Mouse (Mus musculus) frontal cortex, postnatal 36 days (tissue): ENCODE measurements around the gene Vav1.
"Not testable (repeated sequence)": the region's sequence is repeated elsewhere in the genome, so short reads cannot be mapped to it uniquely, and the experiment has no call there.

Experiments
- DNase-seq, 2 experiments: peaks; one replicate each; pipeline ENCODE4 v3.0.0; 2022; ENCODE audit warnings: low spot score in 2 of 2

Gene Vav1

GRCm38 (mm10) chr17:57279591-57280224 is 808 bp downstream of the Vav1 start:
- DNase-seq = no peak

- DNase-seq = no peak
These were observed 1.5 kb downstream of the Vav1 start for GRCm38 (mm10) chr17:57280411-57280810.

DNA sequence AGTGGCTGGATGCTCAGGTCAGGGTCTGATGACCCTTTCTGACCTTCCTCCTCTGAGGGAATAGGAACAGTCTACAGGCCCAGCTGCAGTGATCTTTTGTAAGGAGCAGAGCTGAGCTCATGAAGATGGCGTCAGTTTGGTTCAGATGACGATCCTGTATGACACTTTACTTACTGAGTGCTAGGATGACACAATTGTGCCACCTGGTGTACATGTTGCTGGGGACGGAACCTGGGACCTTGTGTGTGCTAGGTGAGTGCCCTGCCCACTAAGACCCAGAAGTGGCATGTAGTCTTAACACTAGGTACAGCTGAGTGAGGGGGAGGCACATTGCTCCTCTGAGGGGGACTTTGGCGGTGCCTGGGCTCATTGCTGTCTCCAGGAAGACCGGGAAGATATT is 5.0 kb downstream of the Vav1 start:
- no peak for DNase-seq

DNA sequence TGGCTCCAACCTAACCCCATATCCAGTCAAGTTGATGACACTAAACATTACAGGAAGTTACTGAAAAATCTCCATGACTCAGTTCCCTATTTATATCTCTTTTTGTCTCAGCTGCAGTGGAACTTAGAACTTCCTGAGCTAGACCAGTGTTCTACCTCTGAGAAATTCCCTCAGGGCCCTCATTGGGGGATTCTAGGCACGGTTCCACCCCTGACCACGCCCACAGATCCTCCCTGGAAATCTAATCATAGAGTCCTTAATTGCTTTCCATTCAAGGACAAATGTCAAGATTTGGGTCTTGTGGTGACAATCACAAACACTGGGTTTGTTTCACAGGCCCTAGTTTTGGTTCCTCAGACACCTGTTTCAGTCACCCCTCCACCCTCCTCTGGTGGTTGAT is 6.2 kb downstream of the Vav1 start:
- DNase-seq = no peak

GRCm38 (mm10) chr17:57286718-57287355 is 7.9 kb downstream of the Vav1 start:
- DNase-seq = no peak

- DNase-seq = no peak
These were observed 10.4 kb downstream of the Vav1 start for GRCm38 (mm10) chr17:57289252-57289651.

DNA sequence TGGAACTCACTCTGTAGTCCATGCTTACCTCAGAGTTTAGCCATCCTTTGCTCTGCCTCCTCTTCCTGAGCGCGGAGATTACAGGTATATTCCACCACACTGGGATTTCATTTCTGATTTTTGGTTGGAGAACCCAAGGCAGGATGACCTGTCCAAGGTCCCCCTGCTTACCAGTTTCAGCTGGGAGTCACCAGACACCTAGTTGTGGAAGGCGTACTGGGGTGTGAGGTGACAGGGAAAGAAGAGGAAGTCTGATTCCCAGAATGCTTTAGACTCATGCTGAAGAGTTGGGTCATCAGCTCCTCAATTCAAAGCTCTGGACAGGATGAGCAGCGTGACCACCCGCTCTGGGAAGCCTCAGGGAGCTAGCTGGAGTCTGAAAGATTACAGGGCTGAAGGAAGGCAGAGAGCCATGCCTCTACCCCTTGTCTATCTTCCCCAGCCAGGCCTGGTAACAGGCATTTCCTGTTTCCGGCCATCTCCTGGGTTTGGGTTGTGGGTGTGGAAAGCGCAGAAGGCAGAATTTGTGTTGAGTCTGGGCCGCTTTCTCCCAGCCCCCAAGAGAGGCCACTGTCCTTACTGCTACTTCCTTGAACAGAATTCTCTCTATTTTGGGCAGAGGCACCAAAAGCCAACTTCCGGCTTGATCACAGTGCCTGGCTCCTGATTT is 11.2 kb downstream of the Vav1 start:
- DNase-seq = peak in 1 of 2 experiments; percentile 7

DNA sequence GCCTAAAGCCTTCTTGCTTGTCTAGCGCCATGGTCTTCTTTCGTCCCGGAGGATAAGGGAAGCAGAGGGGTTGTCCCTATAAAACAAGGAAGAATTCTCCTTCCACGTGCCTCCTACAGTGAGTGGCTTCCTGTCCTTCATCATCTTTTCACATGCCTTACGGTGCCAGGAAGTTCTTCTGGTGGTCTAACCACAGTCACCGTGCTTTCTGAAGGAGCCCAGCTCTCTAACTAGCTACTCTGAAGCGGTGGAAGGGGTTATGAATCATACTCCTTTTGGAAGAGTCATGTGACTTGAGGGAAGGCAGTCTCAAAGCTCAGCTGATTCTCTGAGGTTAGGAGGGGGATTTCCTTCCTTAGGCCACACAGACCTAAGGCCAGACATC is 11.8 kb downstream of the Vav1 start:
- no peak for DNase-seq

DNA sequence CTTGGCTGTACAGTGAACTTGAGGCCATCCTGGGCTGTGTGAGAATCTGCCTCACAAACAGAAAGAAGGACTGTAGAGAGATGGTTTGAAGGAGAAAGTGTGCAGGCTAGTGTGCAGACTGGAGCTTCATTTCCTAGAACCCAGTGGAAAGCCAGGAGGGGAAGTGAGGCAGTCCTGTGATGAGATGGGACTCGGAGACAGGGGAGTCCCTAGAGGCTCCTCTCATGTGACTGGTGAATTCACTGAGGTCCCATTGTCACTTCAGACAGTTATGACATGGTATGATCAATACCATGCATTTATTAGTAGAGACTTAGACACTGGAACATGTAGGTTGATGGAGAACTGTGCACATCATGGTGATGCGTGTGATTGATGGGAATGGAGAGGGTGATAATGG is 13.4 kb downstream of the Vav1 start:
- DNase-seq = no peak

- no peak for DNase-seq
These were observed 14.1 kb downstream of the Vav1 start for GRCm38 (mm10) chr17:57292968-57293367.

DNA sequence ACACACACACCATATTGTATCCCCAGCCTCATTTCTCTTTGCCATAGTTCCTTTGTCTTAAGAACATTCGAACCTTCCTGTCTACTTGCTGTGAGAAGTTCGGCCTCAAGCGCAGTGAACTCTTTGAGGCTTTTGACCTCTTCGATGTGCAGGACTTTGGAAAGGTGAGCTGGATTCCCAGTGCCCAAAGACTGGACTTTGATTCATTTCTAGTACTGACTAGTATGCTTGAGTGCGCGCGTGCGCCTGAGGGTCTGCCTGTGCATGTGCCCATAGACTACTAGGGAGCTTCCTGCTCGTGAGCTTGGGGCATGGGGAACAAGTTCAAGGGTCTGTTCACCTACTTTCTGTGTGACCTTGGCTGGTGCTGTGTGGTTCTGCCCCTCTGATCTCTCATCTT is 17.0 kb downstream of the Vav1 start:
- no peak for DNase-seq

DNA sequence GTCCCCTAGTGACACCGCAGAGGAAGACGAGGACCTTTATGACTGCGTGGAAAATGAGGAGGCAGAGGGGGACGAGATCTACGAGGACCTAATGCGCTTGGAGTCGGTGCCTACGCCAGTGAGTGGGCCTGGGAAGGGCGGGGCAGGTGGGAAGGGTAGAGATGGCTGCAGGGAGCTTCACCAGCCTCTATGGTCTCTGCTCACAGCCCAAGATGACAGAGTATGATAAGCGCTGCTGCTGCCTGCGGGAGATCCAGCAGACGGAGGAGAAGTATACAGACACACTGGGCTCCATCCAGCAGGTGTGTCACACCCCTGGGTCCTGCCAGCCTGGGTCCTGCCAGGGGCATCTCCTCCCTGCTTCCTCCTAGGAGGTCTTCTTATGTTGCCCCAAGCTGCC is 18.1 kb downstream of the Vav1 start:
- DNase-seq = no peak

DNA sequence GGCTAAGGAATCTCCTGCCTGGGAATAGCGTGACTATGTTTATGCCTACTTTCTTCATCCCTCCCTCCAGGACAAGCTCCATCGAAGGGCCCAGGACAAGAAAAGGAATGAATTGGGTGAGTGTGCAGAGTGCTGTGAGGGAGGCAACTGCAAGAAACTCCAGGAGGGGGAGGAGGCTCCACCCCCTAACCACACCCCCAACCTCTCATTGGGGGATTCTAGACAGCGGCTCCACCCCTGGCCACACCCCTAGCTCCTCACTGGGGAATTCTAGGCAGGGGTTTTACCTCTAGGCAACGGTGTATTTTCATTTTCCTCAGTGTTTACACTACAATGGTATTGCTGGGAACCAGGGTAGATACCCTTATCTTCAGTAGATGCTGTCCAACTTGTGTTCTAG is 26.7 kb downstream of the Vav1 start:
- no peak for DNase-seq

DNA sequence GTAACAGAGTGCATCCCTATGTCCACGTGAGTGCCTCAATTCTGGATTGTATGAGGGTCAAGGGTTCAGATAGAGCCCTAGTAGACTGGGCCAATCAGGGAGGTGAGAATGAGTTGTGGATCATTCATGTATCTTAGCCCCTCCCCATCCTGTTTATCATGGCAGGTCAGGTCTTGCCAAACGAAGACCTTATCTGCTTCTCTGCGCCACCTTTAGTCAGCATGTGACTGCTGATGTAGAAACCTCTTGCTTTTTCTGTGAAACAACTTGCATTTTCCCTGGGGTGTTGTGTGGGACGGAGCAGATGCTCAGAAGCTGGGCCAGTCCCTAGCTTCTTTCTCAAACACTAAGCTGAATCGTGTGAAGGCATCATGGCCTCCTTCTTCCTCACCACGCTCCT is 28.2 kb downstream of the Vav1 start:
- DNase-seq = peak in 1 of 2 experiments; percentile 19

GRCm38 (mm10) chr17:57311801-57312200 is 32.9 kb downstream of the Vav1 start:
- no peak for DNase-seq

DNA sequence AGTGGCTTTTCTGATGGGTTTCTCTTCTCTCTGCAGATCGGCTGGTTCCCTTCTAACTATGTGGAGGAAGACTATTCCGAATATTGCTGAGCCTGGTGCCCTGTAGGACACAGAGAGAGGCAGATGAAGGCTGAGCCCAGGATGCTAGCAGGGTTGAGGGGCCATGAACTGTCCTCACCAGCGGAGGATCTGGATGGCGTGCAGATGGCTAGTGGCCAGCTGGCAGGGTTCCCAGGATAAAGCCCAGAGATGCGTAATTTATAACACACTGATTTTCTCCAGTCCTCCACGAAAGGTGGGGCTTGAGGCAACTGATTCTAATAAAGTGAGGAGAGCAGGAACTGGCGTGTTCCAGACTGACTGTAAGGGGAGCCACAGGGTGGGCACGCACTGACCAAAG is 48.7 kb downstream of the Vav1 start:
- DNase-seq = no peak

GRCm38 (mm10) chr17:57328944-57329343 is 50.0 kb downstream of the Vav1 start:
- no peak for DNase-seq

DNA sequence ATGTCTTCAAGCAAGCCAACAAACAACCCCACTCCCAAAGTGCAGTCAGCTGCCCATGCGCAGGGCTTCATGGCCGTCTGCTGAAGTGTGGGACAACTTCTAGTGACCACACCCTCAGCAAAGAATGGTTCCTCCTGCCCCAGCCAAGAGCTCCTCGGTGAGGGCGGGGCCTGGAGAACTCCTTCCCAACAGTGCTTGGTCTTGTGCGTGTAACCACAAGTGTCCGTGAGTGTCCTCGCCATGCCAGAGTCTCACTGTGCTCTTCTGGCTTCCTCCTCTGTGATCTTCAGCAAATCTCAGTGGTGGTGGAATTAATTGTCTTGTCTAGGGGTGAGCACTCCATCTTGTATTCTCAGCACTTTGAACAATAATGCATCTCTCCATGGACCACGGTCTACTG is 52.1 kb downstream of the Vav1 start:
- DNase-seq = no peak

- no peak for DNase-seq
These were observed 53.3 kb downstream of the Vav1 start for GRCm38 (mm10) chr17:57332241-57332640.

GRCm38 (mm10) chr17:57334001-57334760 is 55.3 kb downstream of the Vav1 start:
- DNase-seq = no peak

- DNase-seq = peak; percentile 81 to 83
These were observed 55.9 kb downstream of the Vav1 start for GRCm38 (mm10) chr17:57334761-57335150.

DNA sequence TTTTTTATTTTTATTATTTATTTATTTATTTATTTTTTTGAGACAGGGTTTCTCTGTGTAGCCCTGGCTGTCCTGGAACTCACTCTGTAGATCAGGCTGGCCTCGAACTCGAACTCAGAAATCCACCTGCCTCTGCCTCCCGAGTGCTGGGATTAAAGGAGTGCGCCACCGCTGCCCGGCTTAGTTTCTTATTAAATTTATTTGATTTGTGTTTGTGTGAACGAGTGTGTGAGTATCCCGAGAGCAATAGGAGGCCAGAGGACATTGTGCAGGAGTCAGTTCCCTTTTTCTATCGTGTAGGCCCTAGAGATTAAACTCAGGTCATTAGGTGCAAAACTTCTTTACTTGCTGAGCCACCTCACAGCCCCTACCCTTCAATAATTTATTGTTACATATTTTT is 56.3 kb downstream of the Vav1 start:
- DNase-seq = not testable (repeated sequence)
